Mouse (Mus musculus) left cerebral cortex, adult 18-20 months (tissue): ENCODE data around the gene Cmah. TPM values are rescaled to one million over a fixed set of nuclear protein-coding genes. Genes with fewer than 3 reads are reported as not detected.

Source experiments
- DNase-seq, 2 experiments: peaks; one replicate each; pipeline ENCODE4 v3.0.0; 2021 to 2022; ENCODE audit warnings: low spot score in 2 of 2, mixed read lengths in 1 of 2
- long read RNA-seq, 2 experiments: library from polyadenylated mRNA; stranded (forward); transcript quantifications; one replicate each; pipeline ENCODE4 v2.0.0; 2021
- total RNA-seq, 2 experiments: library from RNA; stranded (reverse); gene quantifications; 2 replicates each; pipeline ENCODE4 v1.2.3; 2021

The Cmah gene
- 1 to 10 TPM in 1 of 2 experiments, under 1 TPM in 1; 0.58 to 1.2 TPM for total RNA-seq
- long read RNA-seq, experiment 1, result 0 reads
- long read RNA-seq, experiment 2, result 0 reads

DNA sequence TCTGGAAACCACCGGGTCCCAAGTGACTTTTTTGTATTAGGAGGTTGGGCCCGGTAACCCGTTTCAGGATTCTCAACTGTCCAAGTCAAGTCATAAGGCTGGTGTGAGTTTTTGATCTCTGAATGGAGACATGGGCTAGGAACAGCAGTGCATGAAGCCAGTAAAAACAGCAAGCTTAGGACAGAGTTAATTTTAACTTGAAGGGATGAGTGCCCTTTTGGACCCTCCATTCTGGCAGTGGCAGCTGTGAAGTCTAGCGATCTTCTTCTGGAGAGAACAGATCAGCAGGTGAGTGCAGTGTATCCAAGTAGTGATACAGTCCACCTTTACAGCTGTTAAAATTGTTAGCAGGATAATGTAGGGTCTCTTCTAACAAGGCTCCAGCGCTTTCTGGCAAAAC is at the start of gene Cmah:
TSS of gene Cmah (plus strand) at position 204 of the 400 bp plus-strand sequence.
- no peak for DNase-seq

DNA sequence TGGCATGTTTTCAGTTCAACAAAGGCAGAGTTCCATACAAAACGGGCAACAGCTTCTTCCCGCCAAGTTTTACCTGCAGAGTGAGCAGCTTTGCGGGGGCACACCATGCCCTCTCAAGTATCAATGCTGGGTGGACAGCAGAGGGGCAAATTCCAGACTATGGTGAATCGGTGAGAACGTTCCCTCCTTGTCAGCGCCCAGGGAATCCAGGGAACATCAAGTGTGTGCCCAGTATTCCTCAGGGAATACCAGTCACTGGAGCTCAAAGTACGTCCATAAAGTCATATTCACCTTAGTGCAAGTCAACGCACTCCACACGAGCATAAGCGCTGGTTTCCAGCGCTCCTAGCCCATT is 47.8 kb upstream of the Cmah start:
- no peak for DNase-seq

DNA sequence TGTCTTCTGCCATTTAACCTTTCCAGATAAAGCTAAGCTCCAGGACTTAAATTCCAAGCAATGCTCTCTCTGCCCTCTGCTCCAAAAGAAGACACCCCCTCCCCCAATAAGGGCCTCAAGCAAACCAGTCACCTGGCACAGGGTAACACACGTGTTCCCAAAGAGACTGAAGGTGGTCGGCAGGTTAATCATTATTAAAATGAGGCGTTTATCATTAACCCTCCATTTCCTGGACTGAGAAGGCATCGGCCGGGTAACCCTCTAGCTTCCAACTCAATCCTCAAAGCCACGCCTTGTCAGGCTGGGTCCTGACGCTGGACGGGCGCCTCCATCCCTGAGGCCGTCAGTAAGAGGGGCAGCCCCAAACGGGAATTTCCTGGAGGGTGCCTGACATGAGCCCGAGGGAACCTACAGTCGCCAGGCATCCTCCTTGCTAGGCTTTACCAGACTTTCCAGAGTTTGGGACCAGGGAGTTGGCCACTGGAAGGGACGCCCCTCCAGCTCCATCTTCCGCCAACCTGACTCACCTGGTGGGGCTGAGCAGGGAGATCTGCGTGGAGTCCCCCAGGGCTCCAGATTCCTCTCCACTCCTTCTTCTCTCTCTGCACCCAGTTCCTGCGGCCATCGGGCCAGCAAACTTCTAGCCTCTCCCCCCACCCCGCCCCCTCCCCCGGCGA is 47.3 kb upstream of the Cmah start:
- no peak for DNase-seq

DNA sequence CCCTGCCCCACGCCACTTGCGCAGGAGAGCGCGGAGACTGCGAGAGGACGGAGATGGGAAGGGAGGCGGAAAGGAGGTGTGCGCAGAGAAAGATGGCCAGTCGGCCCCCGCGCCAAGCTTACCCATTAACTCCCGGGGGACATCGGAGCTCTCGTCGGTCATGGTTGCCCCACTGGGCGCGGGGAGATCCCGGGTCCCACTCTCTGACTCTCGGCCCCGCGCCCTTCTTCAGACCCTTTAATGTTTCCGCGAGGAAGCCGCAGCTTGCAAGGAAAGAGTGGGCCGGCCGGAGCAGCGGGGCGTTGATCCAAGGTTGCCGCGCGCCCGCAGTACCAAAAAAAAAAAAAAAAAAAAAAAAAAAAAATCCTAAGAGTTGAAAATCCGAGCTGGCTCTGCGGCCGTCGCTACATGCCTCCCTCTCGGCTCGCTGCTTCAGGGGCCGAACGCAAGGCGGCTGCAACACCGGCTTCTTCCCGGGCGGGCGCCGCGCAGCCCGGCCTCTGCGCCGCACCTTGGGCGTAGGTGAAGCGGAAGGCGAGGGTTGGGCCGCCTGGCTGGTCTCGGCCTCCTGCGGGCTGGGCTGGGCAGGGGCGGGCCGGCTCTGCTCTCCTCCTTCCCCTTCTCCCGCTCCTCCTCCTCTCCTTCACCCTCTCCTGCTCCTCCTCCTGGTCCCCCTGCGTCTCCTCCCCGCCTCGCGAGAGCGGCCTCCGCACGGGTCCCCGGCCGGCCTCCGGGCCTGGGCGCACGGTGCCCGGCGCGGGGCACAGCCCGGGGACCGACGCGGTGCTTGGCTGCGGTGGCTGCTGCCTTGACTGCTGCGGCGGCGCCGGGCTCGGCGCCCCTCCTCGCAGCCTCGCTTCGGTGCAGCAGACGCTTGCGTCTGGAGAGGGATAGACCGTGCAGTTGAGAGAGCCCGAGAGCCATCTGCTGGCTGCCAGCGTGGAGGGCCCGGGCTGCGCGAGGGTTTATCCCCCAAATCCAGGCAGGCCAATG is 46.5 kb upstream of the Cmah start, which contains the start of gene Carmil1:
TSS of gene Carmil1 (minus strand) at position 357 of the 993 bp plus-strand sequence.
- DNase-seq, result peak; percentile 75 to 89

DNA sequence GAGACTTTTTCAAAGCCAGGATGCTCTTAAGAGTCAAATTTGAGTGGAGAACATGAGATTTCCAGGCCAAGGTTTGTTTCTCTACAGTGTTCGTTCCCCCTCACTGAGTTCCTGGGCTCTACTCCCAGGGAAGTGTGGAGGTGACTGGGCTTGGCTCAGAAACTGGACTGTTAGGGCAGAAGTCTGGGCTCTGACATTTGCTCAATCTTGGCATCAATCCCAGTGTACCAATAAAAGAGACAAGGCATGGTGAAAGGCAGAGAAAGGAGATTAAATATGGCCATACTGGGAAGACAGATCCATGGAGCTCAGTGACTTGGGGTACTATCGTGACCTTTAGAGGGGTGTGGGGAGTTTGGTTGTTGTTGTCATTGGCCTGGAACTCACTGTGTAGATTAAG is 39.8 kb upstream of the Cmah start:
- no peak for DNase-seq

DNA sequence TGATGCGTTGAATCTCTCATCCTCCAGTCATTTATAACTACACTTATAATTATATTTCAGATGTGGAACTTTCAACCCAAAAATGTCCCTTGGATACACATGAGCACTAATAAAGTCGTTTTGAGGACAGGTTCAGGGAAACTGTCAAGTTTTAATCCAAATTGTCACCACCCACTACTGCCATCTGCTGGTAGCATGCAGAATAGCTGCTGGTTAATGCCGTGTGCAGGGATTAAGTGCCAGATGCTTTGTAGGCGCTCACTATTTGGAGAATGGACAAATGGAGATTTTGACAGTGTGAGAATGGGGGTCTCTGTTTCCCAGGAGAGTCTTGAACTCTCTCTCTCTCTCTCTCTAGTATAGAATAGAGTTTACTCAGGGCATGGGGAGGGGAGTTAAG is 30.0 kb upstream of the Cmah start:
- peak; percentile 31 to 56 for DNase-seq

DNA sequence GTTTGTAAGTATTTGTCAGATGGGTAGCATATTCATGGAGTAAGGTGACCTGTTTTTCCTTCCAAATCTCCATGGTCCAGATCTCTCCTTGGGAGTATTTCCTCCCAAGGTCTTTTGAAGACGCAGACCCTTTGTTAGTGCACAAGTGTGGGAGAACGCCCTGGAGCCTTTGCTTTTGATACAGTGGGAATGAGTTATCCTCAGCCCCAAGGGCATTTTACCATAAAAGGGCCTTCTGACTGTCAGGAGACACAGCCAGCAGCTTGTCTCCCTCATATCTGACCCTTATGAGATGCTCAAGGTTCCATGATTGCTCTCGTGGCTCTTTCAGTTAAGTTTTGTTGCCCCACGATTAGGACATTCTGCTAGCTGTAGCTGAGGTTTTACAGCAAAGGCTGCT is 21.7 kb upstream of the Cmah start:
- DNase-seq, result no peak

DNA sequence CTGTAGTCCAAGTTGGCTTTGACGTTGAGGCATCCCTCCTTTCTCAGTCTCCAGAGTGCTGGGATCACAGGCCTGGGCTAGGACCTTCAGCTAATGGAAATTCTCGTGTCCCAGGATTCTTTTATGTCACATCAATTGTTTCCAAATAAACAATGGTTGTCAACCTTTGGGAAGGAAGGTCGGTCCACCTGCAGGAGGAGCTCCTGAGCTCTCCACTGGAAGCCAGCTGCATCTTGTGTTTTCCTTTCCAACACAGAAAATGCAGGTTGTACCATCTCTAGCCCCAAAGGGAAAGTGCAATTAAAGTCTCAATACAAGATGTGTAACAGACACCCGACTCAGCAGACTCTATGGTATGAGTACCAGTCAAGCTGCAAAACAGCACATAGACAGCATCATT is 21.0 kb upstream of the Cmah start:
- no peak for DNase-seq

DNA sequence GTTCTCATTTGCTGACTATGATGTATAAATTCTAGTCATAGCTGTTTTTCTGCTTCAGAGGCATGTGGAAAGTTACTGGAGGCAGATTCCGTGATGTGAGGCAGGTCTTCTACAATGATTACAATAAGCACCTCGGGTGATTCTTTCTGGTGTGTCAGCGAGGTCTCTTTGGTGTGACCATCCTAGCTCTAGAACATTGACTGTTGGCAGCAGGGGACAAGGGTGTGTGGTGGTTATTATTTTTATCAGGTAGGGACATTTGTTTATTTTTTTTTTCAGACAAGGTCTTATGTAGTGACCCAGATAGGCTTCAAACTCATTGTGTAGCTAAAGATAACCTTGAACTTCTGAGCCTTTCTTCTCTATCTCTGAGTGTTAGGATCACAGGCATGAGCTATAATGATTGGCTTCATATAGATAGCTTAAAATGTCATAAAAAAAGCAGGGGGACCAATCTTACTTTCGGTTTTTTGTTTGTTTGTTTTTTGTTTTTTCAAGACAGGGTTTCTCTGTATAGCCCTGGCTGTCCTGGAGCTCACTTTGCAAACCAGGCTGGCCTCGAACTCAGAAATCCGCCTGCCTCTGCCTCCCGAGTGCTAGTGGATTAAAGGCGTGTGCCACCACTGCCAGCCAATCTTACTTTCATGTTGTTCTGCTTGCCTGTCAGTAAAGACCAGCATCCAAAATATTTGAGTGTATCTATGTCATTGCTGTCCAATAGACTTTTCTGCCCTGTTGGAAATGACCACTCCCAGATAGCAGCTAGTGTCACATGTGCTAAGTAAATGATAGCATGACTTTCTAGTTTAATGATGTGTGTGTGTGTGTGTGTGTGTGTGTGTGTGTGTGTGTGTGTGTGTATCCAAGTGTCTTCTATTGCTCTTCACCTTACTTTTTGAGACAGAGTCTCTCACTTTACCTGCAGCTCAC is 15.9 kb upstream of the Cmah start:
- no peak for DNase-seq

DNA sequence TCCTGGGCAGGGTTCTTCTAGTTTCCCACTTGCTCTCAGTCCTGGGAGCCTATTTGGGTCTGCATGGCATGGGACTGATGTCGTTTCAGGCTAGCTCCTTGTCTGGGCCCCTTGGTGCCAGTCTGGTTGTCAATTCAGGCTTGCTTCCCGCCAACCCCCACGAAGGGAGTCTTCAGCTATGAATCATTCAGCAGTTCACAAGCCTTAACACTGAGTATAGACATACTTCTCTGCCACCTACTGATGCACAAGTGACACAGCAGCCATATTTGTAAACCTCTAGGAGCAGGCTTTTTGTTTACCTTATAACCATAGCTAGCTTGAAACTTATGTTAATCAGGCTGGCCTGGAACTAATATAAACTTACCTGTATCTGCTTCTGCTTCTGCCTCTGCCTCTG is 10.6 kb upstream of the Cmah start:
- no peak for DNase-seq

DNA sequence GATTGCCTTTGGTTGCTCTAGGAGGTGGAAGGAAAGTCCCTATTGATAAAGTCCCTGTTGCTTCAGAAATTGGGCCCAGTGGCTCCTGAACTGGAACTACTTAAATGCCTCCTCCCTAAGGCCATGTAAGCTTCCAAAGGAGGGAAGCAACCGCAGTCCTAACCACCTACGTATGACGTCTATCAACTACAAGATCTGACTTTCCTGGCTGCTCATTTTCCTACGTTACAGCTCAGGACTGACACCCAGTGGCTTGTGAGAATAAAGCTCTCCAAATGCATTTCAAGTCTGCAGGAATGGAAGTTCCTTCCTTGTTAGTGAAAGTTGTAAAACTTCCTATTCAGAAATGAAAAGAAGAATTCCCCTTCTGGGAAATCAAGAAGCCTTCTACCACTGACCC is 8.6 kb upstream of the Cmah start:
- peak; percentile 26 to 41 for DNase-seq

DNA sequence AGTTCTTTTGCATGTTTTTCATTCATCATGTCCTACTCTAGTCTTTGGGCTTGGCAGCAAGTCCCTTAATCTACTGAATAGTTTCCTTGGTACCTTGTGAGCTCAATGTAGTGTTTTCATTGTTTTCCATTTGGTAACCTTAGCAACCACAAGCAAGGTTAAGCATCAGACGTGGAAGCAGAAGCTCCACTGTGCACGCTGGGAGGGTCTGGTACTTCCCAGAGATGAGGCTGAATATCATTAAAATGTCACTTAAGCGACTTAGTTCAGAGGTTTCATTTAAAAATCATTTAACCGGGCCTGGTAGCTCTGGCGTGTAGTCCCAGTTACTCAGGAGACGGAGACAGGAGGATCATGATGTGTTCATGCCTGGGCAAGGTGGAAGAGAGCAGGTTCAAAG is 5.9 kb upstream of the Cmah start:
- DNase-seq, result no peak

DNA sequence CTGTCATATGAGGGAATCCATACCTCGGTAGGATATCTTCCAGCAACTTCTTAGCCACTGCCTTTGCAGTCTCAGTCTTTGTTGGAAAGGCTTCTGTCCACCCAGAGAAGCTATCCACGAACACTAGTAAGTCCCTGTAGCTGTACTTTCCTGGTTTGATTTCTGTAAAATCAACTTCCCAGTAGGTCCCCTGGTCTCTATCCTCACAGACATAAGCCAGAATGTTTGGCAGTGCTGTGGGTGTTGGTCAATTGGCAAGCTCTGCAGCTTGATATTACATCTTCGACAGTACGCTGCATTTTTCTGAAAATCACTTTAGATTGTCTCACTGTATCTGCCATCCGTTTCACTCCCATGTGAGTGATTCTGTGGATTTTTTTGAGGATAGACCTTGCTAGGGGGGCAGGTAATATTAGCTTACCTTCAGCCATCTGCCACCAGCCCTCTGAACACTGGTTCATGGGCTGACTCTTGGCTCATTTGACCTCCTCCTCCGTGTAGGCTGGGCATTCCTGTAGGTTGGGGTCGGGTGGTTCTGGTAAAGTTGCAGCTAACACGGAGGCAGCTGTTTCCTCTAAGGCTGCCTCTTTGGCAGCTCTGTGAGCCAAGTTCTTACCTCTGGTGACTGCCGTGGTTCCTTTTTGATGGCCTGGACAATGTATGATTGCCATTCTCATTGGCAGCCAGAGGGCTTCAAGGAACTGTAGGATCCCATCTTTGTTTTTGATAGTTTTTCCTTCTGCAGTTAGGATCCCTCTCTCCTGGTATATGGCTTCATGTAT is 1.0 kb downstream of the Cmah start:
- no peak for DNase-seq

DNA sequence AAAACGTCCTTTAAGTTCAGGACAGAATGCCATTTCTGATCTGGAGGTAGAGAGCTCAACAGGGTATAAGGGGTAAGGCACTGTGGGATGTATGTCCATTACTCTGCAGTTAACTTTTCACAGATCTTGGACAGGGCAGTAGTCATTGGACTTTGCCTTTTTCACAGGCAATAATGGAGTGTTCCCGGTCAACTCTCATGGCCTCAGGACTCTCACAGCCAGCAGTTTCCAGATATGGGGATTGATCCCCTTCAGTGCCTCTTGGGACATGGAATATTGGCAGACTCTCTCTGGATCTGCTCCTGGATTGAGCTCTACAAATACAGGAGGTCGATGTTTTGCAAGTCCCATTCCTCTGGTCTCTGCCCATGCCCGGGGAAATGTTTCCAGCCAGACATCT is 2.9 kb downstream of the Cmah start:
- no peak for DNase-seq

DNA sequence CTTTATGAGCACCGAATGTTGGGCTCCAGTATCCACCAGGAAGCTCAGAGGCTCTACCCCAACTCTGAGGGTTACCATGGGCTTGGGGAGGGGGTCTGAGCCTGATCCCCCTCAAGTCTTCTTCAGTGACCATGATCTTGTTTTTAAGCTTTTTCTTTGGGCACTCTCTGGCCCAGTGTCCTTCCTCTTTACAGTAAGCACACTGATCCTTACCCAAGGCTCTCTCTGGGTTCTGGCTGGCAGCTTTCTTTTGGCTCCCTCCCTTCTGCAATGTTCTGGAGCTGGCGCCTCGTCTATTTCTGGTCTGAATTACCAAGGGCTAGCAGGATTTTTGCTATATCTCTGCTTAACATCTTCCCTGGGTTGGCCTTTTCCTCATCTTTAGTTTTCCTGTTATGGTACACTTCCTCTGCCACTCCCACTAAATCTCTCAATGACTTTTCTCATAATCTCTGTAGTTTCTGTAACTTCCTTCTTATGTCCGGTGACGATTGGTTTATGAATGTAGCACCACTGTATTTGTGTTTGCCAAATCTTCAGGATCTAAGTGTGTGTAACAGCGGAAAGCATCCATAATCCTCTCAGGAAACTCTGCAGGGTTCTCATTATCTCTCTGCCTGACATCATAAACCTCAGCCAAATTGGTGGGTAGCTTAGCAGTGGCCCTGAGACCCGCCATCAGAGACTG is 3.8 kb downstream of the Cmah start:
- DNase-seq, result no peak

DNA sequence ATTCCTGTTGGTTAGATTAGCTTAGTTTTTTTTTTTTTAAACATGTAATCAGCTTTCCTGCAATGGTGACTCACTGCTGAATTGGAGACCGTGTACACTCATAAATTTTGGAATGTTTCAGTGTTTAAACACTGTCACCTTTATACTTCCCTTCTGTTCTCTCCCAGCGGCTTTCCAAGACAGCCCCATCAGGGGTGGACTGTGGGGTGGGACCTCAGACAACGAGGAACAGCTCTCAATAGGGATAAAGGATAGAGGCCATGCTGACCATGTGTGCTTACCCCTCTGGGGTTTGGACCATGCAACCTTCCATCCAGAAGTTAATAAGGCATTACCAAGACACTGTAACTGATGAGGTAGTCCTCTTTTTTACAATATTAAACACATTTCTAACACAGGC is 5.3 kb downstream of the Cmah start:
- no peak for DNase-seq

DNA sequence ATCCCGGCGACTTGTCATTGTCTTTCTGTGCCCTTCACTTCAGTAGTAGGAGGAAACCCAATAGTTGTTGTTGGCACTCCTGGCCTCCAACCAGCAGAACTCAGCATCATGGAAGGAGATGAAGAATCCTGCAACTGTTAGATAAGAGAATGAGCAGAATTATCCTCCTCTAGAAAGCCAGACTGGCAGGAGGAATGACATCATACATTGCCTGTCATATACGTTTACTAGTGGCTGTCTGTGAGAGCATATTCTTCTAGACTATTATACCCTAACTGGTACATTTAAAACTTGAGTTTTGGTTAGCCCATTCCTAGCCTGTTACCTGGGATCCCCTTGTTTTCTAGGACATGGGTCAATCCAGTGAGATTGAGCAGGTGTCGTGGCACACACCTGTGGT is 9.6 kb downstream of the Cmah start:
- no peak for DNase-seq

DNA sequence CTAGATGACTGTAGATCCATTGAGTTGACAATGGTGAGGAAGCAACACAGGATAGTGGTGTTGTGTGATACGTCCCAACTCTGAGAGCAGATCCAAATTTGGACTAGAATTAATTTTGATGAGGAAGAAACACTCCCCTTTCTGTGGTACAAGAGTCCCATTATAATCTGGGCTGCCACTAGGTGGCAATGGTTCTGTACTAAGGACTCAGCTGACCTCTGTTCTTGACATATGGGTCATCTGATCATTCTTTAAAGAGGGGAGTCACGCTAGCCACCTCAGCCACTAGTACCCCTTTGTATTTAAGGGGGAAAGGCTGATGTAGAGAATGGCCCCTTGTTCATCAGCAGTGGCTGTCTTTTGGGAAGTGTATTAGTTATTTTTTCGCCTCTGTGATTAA is 10.7 kb downstream of the Cmah start:
- DNase-seq, result no peak

DNA sequence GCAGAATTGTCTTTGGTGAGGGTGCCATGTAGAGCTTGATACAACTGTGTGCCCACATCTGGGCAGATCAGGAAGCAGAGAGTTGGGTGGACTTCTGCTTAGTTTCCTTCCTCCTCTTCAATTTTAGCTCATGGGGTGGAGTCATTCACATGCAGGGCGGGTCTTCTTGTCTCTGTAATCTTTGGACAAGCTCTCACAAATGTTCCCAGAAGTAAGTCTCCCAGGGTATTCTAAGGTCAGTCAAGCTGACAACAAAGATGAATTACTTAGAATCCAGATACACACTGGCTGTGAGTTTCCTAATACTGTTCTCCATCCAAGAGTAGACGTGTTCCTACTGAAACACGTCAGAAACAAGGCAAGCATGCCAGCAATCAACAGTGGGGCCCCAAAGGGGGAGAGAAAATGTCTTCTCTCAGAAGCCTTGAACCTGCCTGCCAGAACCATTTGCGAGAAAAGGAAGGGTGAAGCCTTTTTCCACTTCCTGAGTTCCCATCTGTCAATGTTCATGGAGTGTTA is 11.2 kb downstream of the Cmah start:
- no peak for DNase-seq

DNA sequence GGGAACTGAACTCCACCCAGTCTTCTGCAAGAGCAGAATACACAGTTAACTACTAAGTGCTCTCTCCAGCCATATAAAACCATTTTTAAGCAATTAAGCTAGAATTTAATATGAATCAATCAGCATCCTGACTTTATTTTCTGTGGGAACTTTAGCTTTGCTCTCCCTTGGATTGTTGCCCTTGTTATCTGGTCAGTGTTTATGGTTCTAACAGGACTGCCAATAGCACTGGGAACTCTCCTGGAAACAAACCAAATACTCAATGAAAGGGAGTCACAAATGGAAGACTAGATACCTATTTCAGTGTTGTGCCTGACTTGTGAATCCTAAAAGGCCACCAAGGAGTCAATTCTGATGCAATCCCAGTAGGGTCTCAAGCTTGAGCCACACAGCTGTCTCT is 12.7 kb downstream of the Cmah start:
- DNase-seq, result no peak
